Comparison of ENCODE assay signal across 8 mouse cellular contexts in genomic region chr17:83983070-83983836, GRCm38 (mm10).
A peak's percentile ranks its signal among the peaks of the same experiment; 100 is the strongest.
DNase-seq lines count a peak whose midpoint lies in the region; ATAC-seq lines count a peak whose summit lies in the region.

No protein-coding gene starts in this region.

- peak; percentile 47 for DNase-seq in embryo, embryonic 10.5 days (ENCODE audit: low spot score)
- no peak for DNase-seq in embryo, embryonic 10 days (ENCODE audit: low spot score)
- DNase-seq in lung, postnatal 25 days (ENCODE audit: low spot score): peak; percentile 87
- DNase-seq in spleen, postnatal 14 days (ENCODE audit: low spot score in 2 of 2): no peak
- no peak for DNase-seq in spleen, postnatal 4 days (ENCODE audit: low spot score in 2 of 2)

- H3K9me3 ChIP-seq in embryonic facial prominence, embryonic 12.5 days: no peaks in the 10 kb centered on the region
- no peaks in the 10 kb centered on the region for H3K9me3 ChIP-seq in heart, embryonic 12.5 days (replicated peaks)
- H3K9me3 ChIP-seq in kidney, embryonic 14.5 days (ENCODE audit: control insufficient read depth, low read length): 0 out of 2 replicates have a peak, but pooled peaks cover 2% of the 10 kb centered on the region

- no peak overlapping the region for H3K9ac ChIP-seq in embryonic facial prominence, embryonic 12.5 days
- no peak overlapping the region for H3K9ac ChIP-seq in heart, embryonic 12.5 days
- 0 out of 2 replicates have a peak overlapping the region, but pooled peaks have one; percentile 37 for H3K9ac ChIP-seq in kidney, embryonic 14.5 days (ENCODE audit: low read depth, low read length)

- no peak overlapping the region for H3K4me3 ChIP-seq in embryonic facial prominence, embryonic 12.5 days
- H3K4me3 ChIP-seq in heart, embryonic 12.5 days: no peak overlapping the region
- H3K4me3 ChIP-seq in kidney, embryonic 14.5 days (ENCODE audit: low read length): no peak overlapping the region

- peak overlapping the region; percentile 92 for H3K27ac ChIP-seq in embryonic facial prominence, embryonic 12.5 days
- peak overlapping the region; percentile 90 for H3K27ac ChIP-seq in heart, embryonic 12.5 days (ENCODE audit: poor library complexity, severe bottlenecking)
- peak overlapping the region; percentile 95 for H3K27ac ChIP-seq in kidney, embryonic 14.5 days (ENCODE audit: low read depth, low read length)

- WGBS in embryonic facial prominence, embryonic 12.5 days: 36% methylated on average over 18 of the region's 18 CpGs
- WGBS in heart, embryonic 12.5 days: 36% methylated on average over 18 of the region's 18 CpGs
- WGBS in kidney, embryonic 14.5 days: 38% methylated on average over 18 of the region's 18 CpGs

- H3K27me3 ChIP-seq in embryonic facial prominence, embryonic 12.5 days: no peaks in the 10 kb centered on the region
- no peaks in the 10 kb centered on the region for H3K27me3 ChIP-seq in heart, embryonic 12.5 days (replicated peaks)
- H3K27me3 ChIP-seq in kidney, embryonic 14.5 days (ENCODE audit: control insufficient read depth, insufficient read depth, low read length): no peaks in the 10 kb centered on the region

- peak; percentile 1; the same call in 1 of the 2 replicates for ATAC-seq in embryonic facial prominence, embryonic 12.5 days (ENCODE audit: insufficient number of reproducible peaks, insufficient read depth, low FRiP score, low TSS enrichment)
- peak; percentile 64 for ATAC-seq in heart, embryonic 12.5 days (ENCODE audit: insufficient number of reproducible peaks, low FRiP score)
- ATAC-seq in kidney, embryonic 14.5 days (ENCODE audit: low FRiP score, low TSS enrichment): peak; percentile 64

- H3K4me1 ChIP-seq in embryonic facial prominence, embryonic 12.5 days: peaks cover 76% of the 10 kb centered on the region
- peaks cover 41% of the 10 kb centered on the region for H3K4me1 ChIP-seq in heart, embryonic 12.5 days (replicated peaks)
- peaks cover 54% of the 10 kb centered on the region for H3K4me1 ChIP-seq in kidney, embryonic 14.5 days (ENCODE audit: control insufficient read depth, insufficient read depth, low read length)

- H3K4me2 ChIP-seq in embryonic facial prominence, embryonic 12.5 days (replicated peaks): no peak overlapping the region
- no peak overlapping the region for H3K4me2 ChIP-seq in heart, embryonic 12.5 days
- H3K4me2 ChIP-seq in kidney, embryonic 14.5 days (replicated peaks; ENCODE audit: low read depth, low read length): no peak overlapping the region

- no peaks in the 10 kb centered on the region for H3K36me3 ChIP-seq in embryonic facial prominence, embryonic 12.5 days
- no peaks in the 10 kb centered on the region for H3K36me3 ChIP-seq in heart, embryonic 12.5 days
- no peaks in the 10 kb centered on the region for H3K36me3 ChIP-seq in kidney, embryonic 14.5 days (ENCODE audit: control insufficient read depth, insufficient read depth, low read length)

Comparison
In these comparisons a context has a peak if more than half of its experiments do, and no peak if none do; other contexts are left out.
1. DNase-seq: peak in embryo, embryonic 10.5 days (single experiment) and lung, postnatal 25 days (single experiment); none in embryo, embryonic 10 days (single experiment), spleen, postnatal 14 days (0 of 2) and spleen, postnatal 4 days (0 of 2).
2. ATAC-seq: peak in every context shown above with its lines; median percentile 64 in heart, embryonic 12.5 days; 64 in kidney, embryonic 14.5 days; 1 in embryonic facial prominence, embryonic 12.5 days.
3. Peak in every context shown above with its lines, with median percentiles within 50 percentile points of each other: H3K27ac ChIP-seq.